Mouse (Mus musculus) myocyte (in vitro differentiated cells): ENCODE results near the gene Aldh3a2.

Experiments used
- CEBPB ChIP-seq: IDR thresholded peaks from 2 replicates; pipeline ENCODE4 v1.6.1; 2011; ENCODE audit warnings: mild to moderate bottlenecking, moderate library complexity; ENCODE audit not compliant: poor library complexity, insufficient read depth, severe bottlenecking
- E2F4 ChIP-seq: IDR thresholded peaks from one replicate; pipeline ENCODE4 v1.6.1; 2011; ENCODE audit warnings: mild to moderate bottlenecking, control low read depth, moderate library complexity; ENCODE audit not compliant: insufficient read depth
- MAX ChIP-seq: IDR thresholded peaks from one replicate; pipeline ENCODE4 v1.6.1; 2011; ENCODE audit warnings: low read depth, mild to moderate bottlenecking, control low read depth
- MYOG ChIP-seq, 3 experiments: IDR thresholded peaks; one replicate each; pipeline ENCODE4 v1.6.1; 2011; ENCODE audit warnings: control low read depth in 2 of 3, low read depth in 2 of 3, mild to moderate bottlenecking in 2 of 3; ENCODE audit not compliant: insufficient read length in 2 of 3, control insufficient read depth in 1 of 3, insufficient read depth in 1 of 3
- POLR2A ChIP-seq: IDR thresholded peaks from one replicate; pipeline ENCODE4 v1.6.1; 2011; ENCODE audit warnings: low read depth, mild to moderate bottlenecking, control low read depth, moderate library complexity; ENCODE audit not compliant: insufficient read length
- POLR2AphosphoS2 ChIP-seq: IDR thresholded peaks from one replicate; pipeline ENCODE4 v1.6.1; 2011; ENCODE audit warnings: low read depth, control low read depth; ENCODE audit not compliant: insufficient read length
- REST ChIP-seq: IDR thresholded peaks from one replicate; pipeline ENCODE4 v1.6.1; 2011; ENCODE audit warnings: mild to moderate bottlenecking, control low read depth, moderate library complexity; ENCODE audit not compliant: insufficient read depth, insufficient read length
- SRF ChIP-seq: IDR thresholded peaks from one replicate; pipeline ENCODE4 v1.6.1; 2011; ENCODE audit warnings: low read depth; ENCODE audit not compliant: control insufficient read depth, insufficient read length
- TCF12 ChIP-seq: IDR thresholded peaks from one replicate; pipeline ENCODE4 v1.6.1; 2011; ENCODE audit warnings: mild to moderate bottlenecking, control low read depth; ENCODE audit not compliant: poor library complexity, insufficient read depth, severe bottlenecking

DNA sequence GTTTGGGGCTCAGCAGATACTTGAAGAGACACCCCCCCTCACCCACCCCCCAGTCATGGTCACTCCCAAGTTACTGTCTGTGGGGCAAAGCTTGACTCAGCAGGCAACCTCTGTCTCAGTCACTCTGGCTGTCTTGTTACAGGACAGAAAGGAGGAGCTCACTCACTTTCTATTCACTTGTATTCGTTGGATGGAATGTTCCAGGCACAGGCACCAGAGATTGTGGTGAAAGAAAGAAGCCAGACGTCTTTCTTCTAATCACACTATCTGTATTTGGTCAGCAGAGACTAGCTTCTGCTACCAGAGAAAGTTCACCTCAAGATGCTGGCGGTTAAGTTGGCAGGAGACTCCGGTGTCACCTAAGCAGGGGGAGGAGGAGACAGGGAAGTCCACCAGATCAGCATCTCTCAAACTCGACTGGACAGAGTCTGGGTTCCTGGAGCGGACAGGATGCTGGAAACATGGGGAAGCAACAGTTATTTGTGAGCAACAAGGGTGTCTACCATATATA, 43.0 kb downstream of the Aldh3a2 start:
- TF ChIP-seq REST (no peak), POLR2A (no peak), POLR2AphosphoS2 (no peak), E2F4 (no peak), CEBPB (no peak), MYOG (IDR thresholded peaks at IDR 0.05; ENCODE audit: control insufficient read depth in 1 of 3, insufficient read depth in 1 of 3, insufficient read length in 2 of 3, low read depth in 2 of 3) (no peak), MAX (no peak), SRF (no peak), TCF12 (no peak)
